ENCODE assay signal across 20 mouse cellular contexts in genomic region chr11:18354156-18354555, GRCm38 (mm10).
A peak's percentile ranks its signal among the peaks of the same experiment; 100 is the strongest.
DNase-seq lines count a peak whose midpoint lies in the region; ATAC-seq and TF ChIP-seq lines count a peak whose summit lies in the region.
"Had no signal": no experiment of that assay in that cellular context is flagged by ENCODE, and none has a peak within 500 bp of the region (broad histone marks: within the 10 kb centered on the region; RNA-seq: fewer than 3 reads in every experiment).

No protein-coding gene starts in this region.

- H3K36me3 ChIP-seq in kidney, postnatal 0 days (ENCODE audit: insufficient read depth, low read length): no peaks in the 10 kb centered on the region
- no peaks in the 10 kb centered on the region for H3K36me3 ChIP-seq in lung, embryonic 16.5 days (ENCODE audit: control insufficient read depth, insufficient read depth, low read length)
- H3K36me3 ChIP-seq: embryonic facial prominence, embryonic 10.5 days; embryonic facial prominence, embryonic 12.5 days; forebrain, embryonic 15.5 days; G1E had no signal

- H3K27ac ChIP-seq in kidney, postnatal 0 days: no peak overlapping the region
- no peak overlapping the region for H3K27ac ChIP-seq in lung, embryonic 16.5 days (ENCODE audit: low read length)
- H3K27ac ChIP-seq: embryonic facial prominence, embryonic 10.5 days; embryonic facial prominence, embryonic 12.5 days; forebrain, embryonic 13.5 days; forebrain, embryonic 15.5 days had no signal

- H3K4me1 ChIP-seq in kidney, postnatal 0 days (replicated peaks; ENCODE audit: insufficient read depth, low read length): no peaks in the 10 kb centered on the region
- H3K4me1 ChIP-seq in lung, embryonic 16.5 days (replicated peaks; ENCODE audit: control insufficient read depth, insufficient read depth, low read length): peaks cover 3% of the 10 kb centered on the region; the same call in 1 of the 2 replicates
- H3K4me1 ChIP-seq in lung, adult 2 months (ENCODE audit: control insufficient read depth, insufficient read depth, low read length): peaks cover 9% of the 10 kb centered on the region
- H3K4me1 ChIP-seq: embryonic facial prominence, embryonic 10.5 days; embryonic facial prominence, embryonic 12.5 days; forebrain, embryonic 13.5 days; forebrain, embryonic 15.5 days had no signal

- no peaks in the 10 kb centered on the region for H3K27me3 ChIP-seq in kidney, postnatal 0 days (ENCODE audit: insufficient read depth, low read length)
- H3K27me3 ChIP-seq in lung, embryonic 16.5 days (ENCODE audit: control insufficient read depth, insufficient read depth, low read depth, low read length): no peaks in the 10 kb centered on the region
- H3K27me3 ChIP-seq: CH12.LX; embryonic facial prominence, embryonic 12.5 days; forebrain, embryonic 13.5 days; forebrain, embryonic 15.5 days had no signal

- whole genome bisulfite sequencing in kidney, postnatal 0 days: 59% methylated on average over 4 of the region's 4 CpGs
- WGBS in lung, embryonic 16.5 days: 43% methylated on average over 4 of the region's 4 CpGs
- 57% methylated on average over 4 of the region's 4 CpGs for WGBS in lung, adult 2 months

- no peak overlapping the region for H3K4me3 ChIP-seq in kidney, postnatal 0 days (replicated peaks; ENCODE audit: low read depth, low read length)
- H3K4me3 ChIP-seq in lung, embryonic 16.5 days (ENCODE audit: low read length): no peak overlapping the region
- no peak overlapping the region for H3K4me3 ChIP-seq in lung, adult 2 months (replicated peaks; ENCODE audit: extremely low read depth, low read depth, low read length)
- H3K4me3 ChIP-seq: embryonic facial prominence, embryonic 10.5 days; embryonic facial prominence, embryonic 12.5 days; forebrain, embryonic 13.5 days; forebrain, embryonic 15.5 days had no signal

- TF ChIP-seq POLR2A in lung, adult 2 months (IDR thresholded peaks at IDR 0.05; ENCODE audit: borderline replicate concordance, extremely low read depth, low read depth, low read length): no peak

- H3K9me3 ChIP-seq in kidney, postnatal 0 days (replicated peaks; ENCODE audit: low read length): no peaks in the 10 kb centered on the region
- no peaks in the 10 kb centered on the region for H3K9me3 ChIP-seq in lung, embryonic 16.5 days (ENCODE audit: control insufficient read depth, low read length)
- H3K9me3 ChIP-seq: embryonic facial prominence, embryonic 10.5 days; embryonic facial prominence, embryonic 12.5 days; forebrain, embryonic 13.5 days; forebrain, embryonic 15.5 days; G1E had no signal

- no peak for ATAC-seq in kidney, postnatal 0 days (replicated peaks; ENCODE audit: low FRiP score, low read depth)
- peak; percentile 73 for ATAC-seq in lung, embryonic 16.5 days (ENCODE audit: low read depth)
- no peak for ATAC-seq in inflammation-experienced regulatory T-cells, adult 6 months
- ATAC-seq: CD4-positive, CD25-positive, alpha-beta regulatory T cell, adult 4 months; forebrain, embryonic 13.5 days; forebrain, embryonic 15.5 days had no signal

- H3K9ac ChIP-seq in kidney, postnatal 0 days (ENCODE audit: low read depth, low read length): no peak overlapping the region
- H3K9ac ChIP-seq in lung, embryonic 16.5 days (ENCODE audit: low read length): no peak overlapping the region
- H3K9ac ChIP-seq: embryonic facial prominence, embryonic 12.5 days; forebrain, embryonic 13.5 days; forebrain, embryonic 15.5 days had no signal

- H3K4me2 ChIP-seq in kidney, postnatal 0 days (ENCODE audit: low read length): no peak overlapping the region
- H3K4me2 ChIP-seq in lung, embryonic 16.5 days (ENCODE audit: low read depth, low read length): no peak overlapping the region
- H3K4me2 ChIP-seq: embryonic facial prominence, embryonic 12.5 days; forebrain, embryonic 13.5 days; forebrain, embryonic 15.5 days had no signal

- TF ChIP-seq CTCF in kidney, postnatal 0 days (IDR thresholded peaks at IDR 0.05; ENCODE audit: low read depth): no peak
- TF ChIP-seq CTCF in lung, adult 2 months (IDR thresholded peaks at IDR 0.05; ENCODE audit: insufficient read depth, low read length): no peak

- peak; percentile 33 for DNase-seq in kidney, postnatal 0 days (ENCODE audit: low spot score)
- DNase-seq in kidney, adult 9 months: no peak
- no peak for DNase-seq in lung, adult 2 months
- DNase-seq in lung, postnatal 36 days: peak; percentile 3
- DNase-seq in lung, postnatal 25 days (ENCODE audit: low spot score): no peak
- DNase-seq: B cell, adult 2 months; cerebellum, adult 11-12 months; cerebellum, adult 2 months; cerebellum, adult 9-10 months; cerebellum, postnatal 10 days; cerebellum, postnatal 25 days had no signal

Comparison
In these comparisons a context has a peak if more than half of its experiments do, and no peak if none do; other contexts are left out.
1. DNase-seq: peak in kidney, postnatal 0 days (single experiment) and lung, postnatal 36 days (single experiment); none in kidney, adult 9 months (single experiment), lung, adult 2 months (single experiment) and lung, postnatal 25 days (single experiment).